Mouse (Mus musculus) G1E-ER4 (cell line): ENCODE results near the gene Lad1. TPM values are rescaled to one million over a fixed set of nuclear protein-coding genes. Genes with fewer than 3 reads are reported as not detected.

Experiments used
- GATA1 ChIP-seq: IDR thresholded peaks from one replicate; pipeline ENCODE4 v1.8.0; 2012; ENCODE audit warnings: low read length, inconsistent platforms
- polyA plus RNA-seq: library from polyadenylated mRNA; stranded (reverse); fragments of >175 nt; gene quantifications from 2 replicates; pipeline ENCODE4 v1.2.3, GENCODE M21; 2012

Lad1 gene
- polyA plus RNA-seq, 1 experiment = not detected

DNA sequence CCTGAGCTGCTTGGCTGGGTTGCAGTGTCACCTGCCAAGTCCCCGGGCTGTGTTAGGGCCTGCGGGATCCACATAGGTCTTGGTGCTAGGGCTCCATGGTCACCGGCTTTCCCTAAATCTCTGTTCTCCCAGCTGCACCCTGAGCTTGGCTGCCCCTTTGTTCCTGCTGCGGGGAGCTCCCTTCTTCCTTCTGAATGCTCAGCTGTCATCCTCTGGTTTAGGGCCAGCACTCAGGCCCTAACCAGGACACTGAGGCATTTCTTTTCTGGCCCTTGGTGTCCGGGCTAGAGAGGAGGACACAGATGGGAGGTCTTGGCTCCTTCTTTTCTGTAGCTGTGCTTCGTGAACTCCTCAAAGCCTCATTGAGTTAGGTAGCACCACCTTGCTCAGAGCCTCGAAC is 3.4 kb downstream of the Lad1 start:
- no peak for TF ChIP-seq GATA1

DNA sequence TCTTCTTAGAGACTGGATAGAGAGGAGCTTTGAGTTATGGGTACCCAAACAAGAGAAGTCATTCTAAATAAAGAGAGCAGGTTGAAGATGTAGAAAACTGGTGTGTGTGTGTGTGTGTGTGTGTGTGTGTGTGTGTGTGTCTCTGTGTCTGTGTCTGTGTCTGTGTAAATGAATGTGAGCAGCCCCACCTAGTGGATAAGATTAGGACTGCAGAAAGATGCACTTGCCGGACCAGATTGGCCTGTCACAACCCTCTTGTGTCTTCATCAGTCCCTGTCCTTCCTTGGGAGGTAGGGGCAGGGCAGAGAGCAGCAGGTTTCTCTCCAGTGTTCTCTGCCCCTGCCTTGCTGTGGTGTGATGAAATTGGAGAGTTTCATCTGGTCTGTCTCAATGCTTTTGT is 10.5 kb downstream of the Lad1 start:
- no peak for TF ChIP-seq GATA1

DNA sequence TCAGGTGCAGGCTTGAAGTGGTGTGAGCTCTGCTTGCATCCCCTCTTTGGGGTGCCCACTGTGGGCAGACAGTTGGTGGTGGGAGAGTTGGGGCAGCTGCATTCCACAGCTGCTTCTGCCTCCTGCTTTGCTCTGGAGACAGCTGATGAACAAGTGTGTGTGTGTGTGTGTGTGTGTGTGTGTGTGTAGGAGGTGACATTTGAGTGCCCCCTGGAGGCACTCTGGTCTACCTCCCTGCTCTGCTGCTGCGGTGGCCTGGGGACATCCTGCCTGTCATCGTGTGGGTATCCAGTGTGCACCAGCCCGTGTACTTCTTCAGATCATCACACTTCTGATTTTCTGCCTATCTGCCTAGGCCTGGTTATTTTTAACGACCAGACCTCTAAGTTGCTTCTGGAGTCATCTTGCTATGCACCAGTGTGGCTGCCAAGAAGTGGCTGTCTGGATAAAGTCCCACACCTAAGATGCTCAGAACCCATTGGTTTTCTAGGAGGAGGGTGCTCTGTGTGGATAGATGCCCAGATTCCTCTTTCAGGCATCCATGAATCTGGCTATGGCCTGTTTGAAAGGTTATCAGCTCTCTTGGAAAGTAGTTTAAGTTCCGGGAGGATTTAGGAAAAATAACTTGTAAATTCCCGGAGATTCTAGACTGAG is 15.9 kb downstream of the Lad1 start:
- no peak for TF ChIP-seq GATA1

DNA sequence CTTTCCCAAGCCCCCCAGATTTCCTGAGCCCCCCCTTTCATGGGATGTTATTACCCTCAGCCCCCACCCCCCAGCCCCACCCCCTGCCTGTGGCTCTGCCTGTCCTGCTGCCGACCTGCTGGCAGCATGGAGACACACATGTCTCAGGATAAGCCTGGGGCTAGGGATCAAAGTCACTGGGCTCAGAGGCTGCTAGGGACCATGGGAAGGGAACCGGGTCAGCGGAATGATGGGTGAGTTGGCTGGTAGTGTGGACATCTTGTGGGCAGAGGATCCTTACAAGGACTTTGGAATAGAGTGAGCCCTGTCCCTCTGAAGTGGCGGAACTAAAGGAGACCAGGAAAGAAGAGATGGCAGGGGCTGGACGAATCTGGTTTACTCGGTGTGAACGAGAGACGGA is 16.6 kb downstream of the Lad1 start:
- no peak for TF ChIP-seq GATA1

DNA sequence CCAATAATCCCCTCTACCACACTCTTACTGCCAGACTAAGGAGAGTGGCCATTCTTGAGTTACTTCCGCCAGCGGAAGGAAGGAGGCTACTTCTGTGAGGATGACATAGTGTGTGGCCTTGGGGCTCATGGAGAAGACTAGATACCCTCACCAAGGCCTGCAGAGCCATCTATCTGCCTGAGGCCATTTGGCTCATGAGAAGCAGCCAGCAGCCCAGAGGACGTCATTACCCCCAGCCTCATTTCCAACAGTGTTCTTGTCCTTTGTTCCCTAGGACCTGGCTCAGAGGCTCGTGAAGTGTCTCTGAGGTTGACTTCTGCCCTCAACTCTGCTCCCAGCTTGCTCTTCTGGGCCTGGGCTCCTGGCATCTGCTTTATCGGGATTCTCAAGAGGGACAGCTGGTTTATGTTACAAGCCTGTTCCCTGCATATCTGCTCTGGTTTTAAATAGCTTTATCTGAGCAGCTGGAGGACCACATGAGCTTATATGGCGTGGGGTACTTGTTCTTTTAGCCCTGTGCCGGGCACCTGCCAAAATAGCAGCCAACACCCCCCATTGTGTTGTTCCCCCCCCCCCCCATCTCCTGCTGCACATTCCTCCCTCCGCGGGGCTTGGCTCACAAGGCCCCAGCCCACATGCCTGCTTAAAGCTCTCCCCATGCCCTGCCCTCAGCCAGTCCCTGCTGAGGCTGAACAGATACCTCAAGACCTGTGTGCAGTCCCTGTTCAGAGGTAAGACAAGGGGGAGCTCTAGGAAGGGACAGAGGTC is 17.5 kb downstream of the Lad1 start, which contains the start of gene Tnnt2:
Gene Tnnt2, plus strand, starts transcription at position 639 of the 768 bp plus-strand sequence.
- TF ChIP-seq GATA1 = no peak

DNA sequence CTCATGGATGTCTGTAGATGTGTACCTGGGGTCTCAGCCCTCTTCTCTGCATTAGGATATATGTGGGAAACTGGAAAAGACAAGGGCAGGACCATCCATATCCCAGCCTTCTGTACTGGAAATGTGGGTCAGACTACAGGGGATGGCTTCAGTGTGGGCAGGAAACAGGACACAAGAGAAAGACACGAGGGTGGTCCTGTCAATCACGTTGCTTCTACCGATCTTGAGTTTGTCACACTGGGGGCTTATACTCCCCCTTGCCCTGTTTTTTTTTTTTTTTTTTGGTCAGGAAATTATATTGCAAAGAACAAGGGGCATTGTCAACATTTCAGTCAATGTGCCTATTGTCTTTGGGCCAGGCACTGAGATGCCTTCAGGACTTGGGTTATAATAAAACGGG is 20.2 kb downstream of the Lad1 start:
- TF ChIP-seq GATA1 = no peak

DNA sequence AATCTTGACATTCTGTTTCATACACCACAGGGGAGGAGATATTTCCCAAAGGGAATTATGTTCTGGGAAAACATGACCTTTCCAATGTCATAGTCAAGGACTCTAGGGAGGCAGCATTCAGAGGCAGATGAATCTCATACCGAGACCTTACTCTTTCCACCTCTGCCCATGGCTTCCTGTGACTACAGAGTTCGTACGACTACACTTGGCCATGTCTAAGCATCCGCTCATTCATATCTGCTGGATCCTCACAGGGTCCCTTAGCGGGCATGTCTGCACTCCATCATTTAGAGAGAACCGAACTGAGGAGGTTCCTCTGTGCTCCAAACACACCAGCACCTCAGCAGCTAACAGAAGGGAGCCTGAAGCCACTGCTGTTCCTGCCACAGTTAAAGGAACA is 20.7 kb downstream of the Lad1 start:
- no peak for TF ChIP-seq GATA1

DNA sequence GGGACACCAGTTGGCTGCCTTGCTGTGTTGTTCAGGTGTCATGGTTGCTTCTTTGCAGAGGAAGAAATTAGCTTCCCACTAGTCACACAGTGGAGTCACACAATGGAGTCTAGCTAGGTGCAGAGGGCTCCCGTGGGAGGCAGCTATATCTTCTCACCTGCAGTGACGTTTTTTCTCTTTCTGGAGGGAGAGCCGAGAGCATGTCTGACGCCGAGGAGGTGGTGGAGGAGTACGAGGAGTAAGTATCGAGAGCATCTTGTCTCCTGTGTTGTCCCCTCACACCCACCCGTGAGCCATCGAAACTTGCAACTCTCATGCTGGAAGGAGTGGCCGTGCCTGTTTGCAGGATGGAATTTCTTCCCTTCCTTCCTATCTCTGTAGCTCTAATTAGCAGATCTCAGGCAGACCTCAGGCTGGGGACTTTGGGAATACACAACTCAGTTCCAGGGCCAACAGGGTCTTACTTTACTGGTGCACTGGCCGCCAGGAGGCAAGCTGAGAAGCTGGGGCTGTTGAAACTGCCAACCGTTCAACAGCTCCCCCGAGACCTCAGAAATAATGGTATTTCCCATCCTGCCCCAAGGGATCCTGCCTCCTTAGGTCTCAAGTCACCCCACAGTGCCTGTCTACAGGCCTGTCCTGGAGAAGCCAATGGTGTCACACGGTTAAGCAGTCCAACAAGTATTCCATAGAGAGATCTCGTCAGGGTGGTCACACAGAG is 22.4 kb downstream of the Lad1 start:
- TF ChIP-seq GATA1 = no peak

DNA sequence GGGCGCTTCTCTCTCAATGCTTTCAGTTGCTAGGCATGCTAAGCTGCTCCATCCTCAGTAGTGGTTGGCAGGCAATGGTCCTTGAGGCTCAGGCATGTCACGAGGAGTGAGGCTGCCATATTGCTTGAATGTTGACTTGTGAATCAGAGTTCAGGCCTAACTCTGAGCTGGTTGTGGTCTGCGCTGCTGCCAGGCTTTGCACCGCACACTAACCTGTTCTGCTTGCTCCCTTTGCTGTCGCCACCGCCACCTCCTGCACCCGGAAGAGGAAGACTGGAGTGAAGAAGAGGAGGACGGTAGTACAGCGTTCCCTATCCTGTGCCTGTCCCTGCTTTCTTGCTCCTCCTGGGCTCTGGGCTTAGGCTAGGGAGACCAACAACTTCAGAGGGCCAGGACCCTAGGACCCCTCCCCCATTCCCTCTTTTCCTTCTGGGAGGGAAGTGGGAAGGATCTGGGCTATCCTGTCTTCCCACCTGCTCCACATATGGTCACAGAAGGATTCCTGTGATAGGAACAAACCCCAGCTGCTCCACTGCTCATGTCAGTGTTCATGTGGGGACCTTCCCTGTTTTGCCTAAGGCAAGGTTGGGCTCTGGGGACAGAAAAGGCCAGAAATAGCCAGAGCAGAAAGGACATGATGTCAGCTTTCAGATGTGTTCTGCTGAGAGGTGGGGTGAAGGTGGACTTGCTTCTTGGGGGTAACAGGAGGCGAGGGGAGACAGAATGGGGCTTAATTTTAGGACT is 25.3 kb downstream of the Lad1 start:
- no peak for TF ChIP-seq GATA1

DNA sequence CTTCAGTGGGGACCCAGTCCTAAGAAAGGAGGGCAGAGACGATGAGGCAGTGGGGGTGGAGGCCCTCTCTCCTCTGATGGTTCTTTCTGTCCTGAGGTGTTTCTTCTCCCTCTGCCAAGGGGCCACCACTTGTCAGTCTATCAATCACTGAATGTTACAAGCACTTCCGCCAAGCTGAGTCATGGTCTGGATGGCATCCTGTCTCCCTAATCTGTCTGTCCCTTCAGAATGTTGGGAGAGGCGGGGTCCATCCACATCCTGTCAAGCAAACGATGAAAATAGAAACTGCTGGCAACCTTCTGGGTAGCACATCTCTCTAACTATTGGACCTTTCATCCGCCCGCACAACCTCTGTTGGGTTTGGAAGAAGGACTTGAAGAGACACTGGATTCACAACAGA is 26.1 kb downstream of the Lad1 start:
- TF ChIP-seq GATA1 = no peak

DNA sequence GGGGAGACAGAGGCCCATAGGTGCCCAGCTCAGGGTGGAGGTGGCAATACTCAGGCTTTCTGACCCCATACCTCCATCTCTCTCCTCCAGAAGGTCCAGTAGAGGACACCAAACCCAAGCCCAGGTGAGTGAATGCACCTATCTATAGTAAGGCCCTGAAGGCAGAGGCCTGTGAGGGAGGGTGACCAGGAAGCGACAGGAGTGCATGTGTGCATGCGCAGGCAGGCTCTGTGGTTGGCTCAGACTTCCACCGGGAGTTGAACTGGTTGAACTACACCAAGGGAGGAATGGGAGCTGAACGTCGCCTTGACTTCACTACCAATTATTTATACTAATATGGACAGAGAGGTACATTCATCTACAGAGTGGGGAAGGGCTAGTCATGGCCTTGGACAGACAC is 28.2 kb downstream of the Lad1 start:
- TF ChIP-seq GATA1 = no peak

DNA sequence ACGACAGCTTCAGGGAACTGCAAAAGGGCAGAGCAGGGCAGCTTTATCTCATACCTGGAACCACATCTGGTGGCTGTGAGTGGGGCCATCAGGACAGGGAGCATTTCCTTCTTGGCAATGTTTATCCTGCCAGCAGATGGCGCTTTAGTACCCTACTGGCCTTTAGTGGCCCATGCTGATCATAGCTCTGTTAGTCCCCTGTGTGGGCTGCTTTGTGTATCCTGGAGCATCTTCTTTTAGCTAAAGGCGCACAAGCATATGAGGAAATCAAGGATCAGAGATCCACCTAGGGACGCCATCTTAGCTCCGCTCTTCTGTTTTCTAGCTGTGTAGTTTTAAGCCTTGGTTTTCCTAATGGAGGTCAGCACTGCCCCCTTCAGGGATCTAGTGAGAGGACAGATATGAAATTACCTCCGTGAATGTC is 28.8 kb downstream of the Lad1 start:
- TF ChIP-seq GATA1 = no peak

DNA sequence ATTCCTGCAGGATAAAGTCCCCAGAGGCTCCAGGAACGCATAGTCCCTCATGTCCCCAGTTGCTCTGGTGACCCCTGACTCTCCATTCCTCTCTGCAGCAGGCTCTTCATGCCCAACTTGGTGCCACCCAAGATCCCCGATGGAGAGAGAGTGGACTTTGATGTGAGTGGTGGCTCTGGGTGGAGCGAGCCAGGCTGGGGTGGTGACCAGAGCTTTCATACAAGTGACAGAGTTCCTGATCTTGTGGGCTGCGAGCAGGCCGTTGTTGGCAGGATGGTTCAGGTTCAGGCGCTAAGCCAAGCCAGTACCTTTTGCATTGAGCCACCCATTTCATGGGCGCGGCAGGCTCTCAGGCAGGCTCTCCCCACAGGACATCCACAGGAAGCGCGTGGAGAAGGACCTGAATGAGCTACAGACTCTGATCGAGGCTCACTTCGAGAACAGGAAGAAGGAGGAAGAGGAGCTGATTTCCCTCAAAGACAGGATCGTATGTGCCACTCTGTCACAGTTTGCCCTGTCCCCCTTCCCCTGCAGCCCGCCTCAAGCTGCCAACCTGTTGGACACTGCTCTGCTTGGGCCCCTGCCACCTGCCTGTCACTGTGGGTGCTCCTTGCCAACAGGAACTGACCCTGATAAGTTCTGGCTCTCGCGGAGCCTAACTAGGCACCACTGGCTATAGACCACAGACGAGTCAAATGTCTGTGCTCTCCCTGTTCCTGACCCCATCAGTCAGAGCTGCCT is 29.4 kb downstream of the Lad1 start:
- no peak for TF ChIP-seq GATA1

DNA sequence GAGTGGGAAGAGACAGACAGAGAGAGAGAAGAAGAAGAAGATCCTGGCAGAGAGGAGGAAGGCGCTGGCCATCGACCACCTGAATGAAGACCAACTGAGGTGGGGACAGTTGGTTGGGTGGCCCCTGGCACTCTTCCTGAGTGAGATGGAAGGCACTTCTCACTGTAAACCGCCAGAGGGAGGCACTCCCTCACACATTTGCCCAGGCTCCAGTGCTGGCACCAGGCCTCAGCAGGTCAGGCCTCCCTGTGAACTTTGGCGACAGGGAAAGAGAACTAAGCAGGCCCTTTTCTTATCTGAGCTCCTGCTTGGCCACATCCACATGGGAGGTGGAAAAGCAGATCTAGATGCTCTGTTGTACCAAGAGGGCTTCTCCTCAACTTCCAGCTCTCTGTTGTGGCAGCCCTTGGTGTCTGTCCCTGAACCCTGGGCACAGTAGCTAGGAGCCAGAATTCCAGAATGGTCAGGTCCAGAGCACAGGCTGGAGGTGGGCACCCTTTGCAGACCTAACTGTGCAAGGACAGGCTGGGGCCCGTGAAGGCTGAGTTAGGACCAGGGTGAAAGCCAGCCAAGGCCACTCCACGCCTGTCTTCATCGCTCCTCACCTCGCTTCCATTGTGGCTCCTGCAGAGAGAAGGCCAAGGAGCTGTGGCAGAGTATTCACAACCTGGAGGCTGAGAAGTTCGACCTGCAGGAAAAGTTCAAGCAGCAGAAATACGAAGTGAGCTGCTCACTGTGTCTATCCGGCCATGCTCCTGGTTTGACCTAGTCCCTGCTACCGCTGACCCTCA is 32.5 kb downstream of the Lad1 start:
- no peak for TF ChIP-seq GATA1
